Mouse (Mus musculus) cerebellum, postnatal 4 days (tissue): ENCODE results near the gene Tmco4.

Experiments used
- DNase-seq, 2 experiments: peaks; one replicate each; pipeline ENCODE4 v3.0.0; 2022; ENCODE audit warnings: low spot score in 2 of 2, mixed read lengths in 1 of 2

Tmco4 gene

DNA sequence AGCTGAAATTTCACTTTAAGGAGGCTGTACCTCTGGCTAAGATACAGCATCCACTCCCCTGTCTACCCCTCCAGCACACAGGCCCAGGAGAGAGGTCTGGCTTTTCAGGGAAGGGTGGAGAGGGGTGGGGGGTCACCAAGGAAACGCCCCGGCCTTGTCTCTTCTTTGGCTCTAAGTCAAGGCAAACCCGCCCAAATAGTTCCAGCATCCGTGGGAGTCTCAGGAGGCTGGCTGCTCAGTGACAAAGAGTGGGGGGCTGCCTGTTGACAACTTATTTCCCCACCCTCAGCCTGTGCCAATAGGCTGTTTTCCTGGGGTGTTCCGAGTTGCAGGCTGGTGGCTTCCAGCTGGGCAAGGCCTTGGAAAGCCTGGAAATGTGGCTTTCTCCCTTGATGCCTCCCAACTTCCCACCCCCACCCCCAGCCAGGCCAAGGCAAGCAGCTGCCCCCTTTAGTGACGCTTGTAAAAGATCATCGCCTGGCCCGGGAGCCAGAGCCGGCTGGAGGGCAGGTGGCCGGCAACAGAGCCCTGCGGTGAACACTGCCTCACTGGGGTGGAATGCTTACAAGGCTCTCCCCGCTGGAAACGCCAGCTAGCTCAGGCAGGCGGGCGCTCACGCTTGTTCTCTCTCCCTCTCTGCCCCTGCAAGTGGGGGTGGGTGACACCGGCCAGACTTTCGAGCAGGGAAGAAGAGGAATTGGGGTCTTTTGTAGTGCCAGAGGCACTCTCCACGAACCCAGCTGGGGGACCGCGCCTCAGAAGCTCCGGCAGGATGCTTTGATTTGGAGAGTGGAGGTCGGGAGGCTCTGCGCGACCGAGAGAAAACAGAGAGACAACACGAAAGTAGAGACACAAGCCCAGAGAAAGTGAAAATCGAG, 119.0 kb downstream of the Tmco4 start:
- DNase-seq = peak in 1 of 2 experiments; percentile 41

DNA sequence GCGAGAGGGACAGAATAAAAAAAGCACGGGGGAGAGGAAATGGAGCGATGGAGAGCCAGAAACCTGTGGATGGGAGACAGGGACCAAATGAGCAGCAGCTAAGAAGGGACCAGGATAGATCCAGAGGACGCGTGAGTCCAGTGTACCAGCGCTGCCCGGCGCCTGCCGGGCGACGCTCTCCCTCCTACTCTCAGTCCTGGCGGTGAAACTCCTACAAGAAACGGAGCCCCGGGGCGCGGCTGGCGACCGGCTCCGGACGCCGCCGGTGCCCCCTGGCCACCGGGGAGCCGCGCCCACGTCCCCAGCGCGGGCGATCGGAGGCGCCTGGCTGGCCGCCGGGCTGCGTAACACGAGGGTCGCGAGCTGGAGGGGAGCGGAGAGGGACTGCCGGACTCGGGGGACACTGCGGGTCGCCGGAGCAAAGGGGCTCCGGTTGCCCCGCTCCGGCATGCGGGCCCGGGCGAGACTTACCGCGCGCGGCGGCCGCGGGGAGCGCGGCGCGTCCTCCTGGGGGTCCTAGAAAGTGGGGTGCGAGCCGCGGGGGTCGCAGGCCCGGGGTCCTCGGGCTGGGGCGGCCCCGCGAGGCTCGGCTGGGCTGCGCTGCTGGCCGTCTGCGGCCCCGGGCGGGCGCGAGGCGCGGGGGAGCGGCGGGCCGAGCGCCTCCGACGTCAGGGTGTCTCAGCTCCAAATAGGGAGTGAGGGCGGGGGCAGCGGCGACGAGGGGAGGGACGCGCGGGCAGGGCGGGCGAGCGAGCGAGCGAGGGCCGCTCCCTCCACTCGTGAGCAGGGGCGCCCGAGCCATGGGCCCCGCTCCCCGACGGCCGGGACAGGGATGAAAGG, 119.9 kb downstream of the Tmco4 start, which contains the start of gene Nbl1:
TSS of gene Nbl1 (minus strand) at position 638 of the 840 bp plus-strand sequence.
- DNase-seq = peak in 1 of 2 experiments; percentile 33

DNA sequence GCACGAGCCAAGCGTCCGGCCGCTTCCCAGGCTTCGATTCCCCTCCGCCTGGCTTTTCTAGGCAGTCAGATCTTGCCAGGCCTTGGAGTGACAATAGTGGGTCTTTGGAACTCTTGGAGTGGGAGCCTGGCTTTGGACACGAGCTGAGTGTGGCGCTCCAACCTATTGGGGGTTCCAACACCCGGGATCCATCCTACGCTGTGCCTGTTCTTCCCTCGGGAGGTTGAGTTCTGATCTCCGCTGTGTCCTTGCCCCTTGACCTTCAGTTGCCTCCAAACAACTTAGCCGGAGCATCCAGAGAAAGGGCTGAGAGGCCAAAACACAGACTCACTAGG, 120.5 kb downstream of the Tmco4 start:
- no peak for DNase-seq

DNA sequence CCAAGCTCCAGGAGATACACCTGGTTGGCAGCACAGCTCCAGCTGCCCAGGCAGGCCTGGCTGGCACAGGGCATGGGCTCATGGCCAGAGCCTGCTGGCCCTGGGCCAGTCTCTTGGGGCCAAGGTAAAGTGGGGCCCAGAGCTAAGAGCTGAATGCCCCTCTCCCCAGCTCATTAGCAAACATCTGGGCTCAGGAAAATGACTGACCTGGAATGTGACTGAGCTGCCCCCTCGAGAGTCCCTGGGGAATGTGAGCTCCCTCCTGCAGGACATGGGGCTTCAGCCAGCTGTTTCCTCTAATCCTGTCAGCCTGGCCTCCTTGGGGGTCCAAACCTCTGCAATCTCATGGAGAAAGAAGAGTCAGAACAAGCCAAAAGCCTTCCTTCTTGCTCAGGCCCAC, 122.7 kb downstream of the Tmco4 start:
- no peak for DNase-seq

DNA sequence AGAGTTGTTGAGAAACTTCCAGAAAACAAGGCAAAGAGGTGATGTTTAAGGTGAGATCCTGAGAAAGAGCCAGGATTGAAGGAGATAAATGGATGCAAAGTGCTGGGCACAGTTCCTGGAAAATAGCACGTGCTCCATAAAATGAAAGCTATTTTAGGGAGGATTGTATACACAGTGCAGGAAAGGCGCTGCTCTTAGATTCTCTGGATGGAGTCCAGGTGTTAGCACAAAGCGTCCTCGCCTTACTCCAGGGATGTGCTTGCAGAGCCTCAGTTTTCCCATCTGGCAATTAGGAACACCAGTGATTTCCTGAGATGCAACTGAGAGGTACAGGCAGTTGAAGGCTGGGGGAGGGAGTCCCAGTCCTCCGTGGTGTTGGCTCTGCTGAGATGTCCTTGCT, 123.5 kb downstream of the Tmco4 start:
- DNase-seq = no peak

DNA sequence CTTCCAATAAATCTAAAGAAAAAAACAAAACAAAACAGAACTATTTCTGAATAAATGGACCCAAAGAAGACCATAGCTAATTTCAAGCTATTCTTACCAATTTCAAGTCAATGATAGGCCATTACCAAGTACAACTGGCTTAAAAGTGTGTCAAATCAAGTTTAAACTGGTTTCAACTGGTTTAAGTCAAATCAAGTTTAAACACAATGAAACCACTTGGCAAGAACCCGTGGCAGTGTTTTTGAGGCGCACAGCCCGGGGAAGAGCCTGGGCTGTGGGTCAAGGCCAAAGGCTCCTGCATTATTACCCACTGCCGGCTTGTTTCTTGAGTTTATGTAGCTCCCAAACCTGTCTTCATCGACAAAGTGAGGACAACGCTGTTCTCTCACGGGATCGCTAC, 127.6 kb downstream of the Tmco4 start:
- no peak for DNase-seq

DNA sequence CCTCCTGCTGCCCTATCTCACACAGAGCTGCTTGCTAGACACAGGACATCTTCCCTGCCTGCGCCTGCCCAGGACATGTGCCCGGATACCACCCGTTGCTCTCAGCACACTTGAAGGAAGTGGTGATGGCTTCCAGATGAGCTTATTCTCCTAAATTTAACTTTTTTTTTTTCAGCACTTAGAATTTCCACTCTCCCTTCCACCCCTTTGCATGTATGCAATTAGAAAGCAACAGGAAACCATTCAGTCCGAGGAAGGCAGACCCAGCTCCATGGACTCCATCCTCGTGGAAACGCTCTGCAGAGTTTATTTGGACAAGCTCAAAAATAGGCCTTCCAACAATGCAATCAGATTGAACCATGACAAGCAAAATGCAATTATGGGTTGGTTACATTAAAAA, 128.9 kb downstream of the Tmco4 start:
- no peak for DNase-seq

DNA sequence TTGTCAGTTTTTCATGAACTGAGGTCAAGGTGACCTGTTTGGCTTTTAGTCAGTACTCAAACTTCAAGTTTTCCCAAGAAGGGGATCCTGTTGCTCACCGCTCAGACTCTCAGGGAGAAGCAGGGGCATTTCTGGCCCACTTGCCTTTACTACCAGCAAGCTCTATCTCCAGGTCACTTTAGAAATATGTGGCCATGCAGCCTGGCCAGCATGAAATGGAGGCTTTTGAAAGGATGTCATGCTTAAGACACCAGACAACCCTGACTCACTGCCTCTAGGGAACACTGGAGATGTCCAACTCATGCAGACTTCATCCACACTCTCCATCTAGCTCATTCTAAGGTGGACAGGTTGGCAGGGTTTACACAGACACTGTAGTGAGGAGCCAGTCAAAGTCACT, 132.8 kb downstream of the Tmco4 start:
- no peak for DNase-seq
